Mouse (Mus musculus): ENCODE results near the gene Pcbp1. TPM values are rescaled to one million over a fixed set of nuclear protein-coding genes. Genes with fewer than 3 reads are reported as not detected.

Pcbp1 gene
- 120 and 184 TPM in 2 replicates for polyA plus RNA-seq (2012; rRNA removed; ENCODE audit: low replicate concordance)

DNA sequence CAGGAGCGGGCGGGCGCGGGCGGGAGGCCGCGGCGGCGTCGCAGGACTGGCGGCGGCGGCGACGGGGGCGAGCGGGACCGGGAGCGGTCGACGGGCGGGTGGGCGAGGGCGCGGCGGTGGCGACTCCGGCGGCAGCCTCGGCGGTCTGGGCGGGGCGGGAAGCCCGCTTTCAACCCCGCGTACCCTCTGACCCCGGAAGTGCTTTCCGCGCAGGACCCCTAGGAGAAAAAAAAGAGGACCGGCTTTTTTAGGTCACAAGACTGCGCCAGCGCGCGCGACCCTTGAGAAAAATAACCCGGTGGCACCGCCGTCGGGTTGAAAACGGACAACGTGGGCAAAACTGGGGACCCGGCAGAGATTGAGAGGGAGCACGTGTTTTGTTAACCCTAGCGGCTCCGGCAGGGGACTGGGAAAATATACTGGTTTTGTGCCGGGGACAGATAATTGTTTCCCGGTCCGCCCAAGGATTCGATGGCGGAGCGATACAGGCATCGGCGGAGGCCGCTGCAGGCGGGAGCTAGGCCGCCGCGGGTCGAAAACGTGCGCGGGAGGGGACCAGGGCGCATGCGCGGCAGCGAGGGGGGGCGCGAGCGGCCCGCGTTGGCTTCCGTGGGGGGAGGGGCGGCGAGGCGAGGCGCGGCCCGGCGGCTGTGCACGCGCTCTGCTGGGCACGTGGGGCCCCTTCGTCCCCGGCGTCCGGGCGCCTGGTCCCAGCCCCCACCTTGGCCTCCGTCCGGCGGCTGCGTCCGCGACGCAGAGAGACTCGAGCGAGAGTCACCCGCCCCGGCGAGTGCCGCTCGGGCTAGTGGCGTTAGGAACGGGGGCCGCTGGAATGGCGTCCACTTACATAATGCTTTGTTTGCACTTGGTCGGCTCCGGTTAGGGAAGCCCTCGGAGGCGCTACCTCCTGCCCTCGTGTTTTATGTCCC, at the start of gene Pcbp1:
Gene Pcbp1 (minus strand): TSS at position 290 of the 929 bp plus-strand sequence.

Other genes with a start within 250 kb of the Pcbp1 start
- gene Fam136a, start 160.7 kb downstream of the Pcbp1 start, polyA plus RNA-seq (2012; rRNA removed; ENCODE audit: low replicate concordance) = 22.0 TPM in 2 replicates
- gene Snrpg, start 155.0 kb downstream of the Pcbp1 start, polyA plus RNA-seq (2012; rRNA removed; ENCODE audit: low replicate concordance) = 18.8 and 50.4 TPM in 2 replicates
- 62.9 and 96.7 TPM in 2 replicates for gene Pcyox1, start 129.2 kb downstream of the Pcbp1 start, polyA plus RNA-seq (2012; rRNA removed; ENCODE audit: low replicate concordance)
- gene Tia1, start 122.1 kb downstream of the Pcbp1 start, polyA plus RNA-seq (2012; rRNA removed; ENCODE audit: low replicate concordance) = 19.4 and 40.4 TPM in 2 replicates
- 6.3 and 13.1 TPM in 2 replicates for gene Gm44790, start 99.7 kb downstream of the Pcbp1 start, polyA plus RNA-seq (2012; rRNA removed; ENCODE audit: low replicate concordance)
- gene C87436, start 87.9 kb downstream of the Pcbp1 start, polyA plus RNA-seq (2012; rRNA removed; ENCODE audit: low replicate concordance) = 14.2 and 21.6 TPM in 2 replicates
- 0.30 and 1.8 TPM in 2 replicates for gene Asprv1, start 101.8 kb upstream of the Pcbp1 start, polyA plus RNA-seq (2012; rRNA removed; ENCODE audit: low replicate concordance)
- gene Mxd1, start 142.8 kb upstream of the Pcbp1 start, polyA plus RNA-seq (2012; rRNA removed; ENCODE audit: low replicate concordance) = 6.8 and 11.0 TPM in 2 replicates
- gene Snrnp27, start 158.2 kb upstream of the Pcbp1 start, polyA plus RNA-seq (2012; rRNA removed; ENCODE audit: low replicate concordance) = 10.8 TPM in 2 replicates
- 5.5 and 10.2 TPM in 2 replicates for gene Gmcl1, start 207.1 kb upstream of the Pcbp1 start, polyA plus RNA-seq (2012; rRNA removed; ENCODE audit: low replicate concordance)